In the genomic region with DNA sequence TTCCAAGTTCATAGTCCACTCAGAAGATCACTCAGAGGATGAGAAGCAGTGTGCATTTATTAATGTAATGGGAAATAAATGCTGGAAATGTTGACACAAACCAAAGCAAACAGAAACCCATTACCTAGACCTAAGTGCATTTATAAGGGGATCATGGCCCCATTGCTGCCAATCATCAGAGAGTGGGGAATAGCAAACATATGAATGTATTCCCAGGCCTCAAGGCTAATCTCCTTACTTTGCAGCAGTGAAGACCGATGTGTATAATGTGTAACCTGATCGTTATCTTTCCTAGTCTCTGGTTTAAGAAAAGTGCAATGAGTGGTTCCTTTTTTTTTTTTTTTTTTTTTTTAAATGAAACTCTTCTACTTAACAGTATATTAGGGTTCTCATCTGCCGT, we compare ENCODE assay signal across 23 mouse cellular contexts.
DNase-seq lines count a peak whose midpoint lies in the region; ATAC-seq and TF ChIP-seq lines count a peak whose summit lies in the region.
"Had no signal": no experiment of that assay in that cellular context is flagged by ENCODE, and none has a peak within 500 bp of the region (broad histone marks: within the 10 kb centered on the region; RNA-seq: fewer than 3 reads in every experiment).

No protein-coding gene starts in this region.

- TF ChIP-seq EP300 in stomach, postnatal 0 days (optimal IDR thresholded peaks at IDR 0.05), result no peak

- TF ChIP-seq CTCF in stomach, postnatal 0 days (IDR thresholded peaks at IDR 0.05; ENCODE audit: low read depth), result no peak
- TF ChIP-seq CTCF in brain, embryonic 14.5 days (IDR thresholded peaks at IDR 0.05; ENCODE audit: borderline replicate concordance, extremely low read depth, insufficient read depth, insufficient read length), result no peak
- no peak for TF ChIP-seq CTCF in kidney, adult 2 months (conservative IDR thresholded peaks at IDR 0.05; ENCODE audit: insufficient read depth, insufficient read length, low read depth, low read length)

- TF ChIP-seq POLR2A in brain, embryonic 14.5 days (IDR thresholded peaks at IDR 0.05; ENCODE audit: borderline replicate concordance, extremely low read depth, insufficient read depth, insufficient read length, poor library complexity, severe bottlenecking), result no peak
- TF ChIP-seq POLR2A in kidney, adult 2 months (IDR thresholded peaks at IDR 0.05; ENCODE audit: low read depth, low read length), result no peak

- no peaks in the 10 kb centered on the region for H3K27me3 ChIP-seq in stomach, embryonic 14.5 days (ENCODE audit: control insufficient read depth, insufficient read depth, low read length)
- H3K27me3 ChIP-seq in stomach, postnatal 0 days (ENCODE audit: control insufficient read depth, insufficient read depth, low read length), result no peaks in the 10 kb centered on the region
- no peaks in the 10 kb centered on the region for H3K27me3 ChIP-seq in stomach, embryonic 15.5 days (replicated peaks)
- H3K27me3 ChIP-seq in stomach, embryonic 16.5 days (ENCODE audit: control insufficient read depth, insufficient read depth, low read length), result no peaks in the 10 kb centered on the region
- H3K27me3 ChIP-seq in kidney, adult 2 months (replicated peaks; ENCODE audit: control insufficient read depth, insufficient read depth, low read length), result no peaks in the 10 kb centered on the region
- H3K27me3 ChIP-seq: CH12.LX, Patski had no signal

- no peaks in the 10 kb centered on the region for H3K4me1 ChIP-seq in stomach, embryonic 14.5 days (ENCODE audit: control insufficient read depth, insufficient read depth, low read length)
- H3K4me1 ChIP-seq in stomach, postnatal 0 days (replicated peaks; ENCODE audit: control insufficient read depth, insufficient read depth), result no peaks in the 10 kb centered on the region
- H3K4me1 ChIP-seq in stomach, embryonic 15.5 days, result no peaks in the 10 kb centered on the region
- H3K4me1 ChIP-seq in stomach, embryonic 16.5 days (ENCODE audit: control insufficient read depth, insufficient read depth, low read length), result no peaks in the 10 kb centered on the region
- H3K4me1 ChIP-seq in kidney, adult 2 months (ENCODE audit: control insufficient read depth, insufficient read depth, low read length), result no peaks in the 10 kb centered on the region

- WGBS in stomach, embryonic 14.5 days, result 62% methylated on average over 3 of the region's 3 CpGs
- 49% methylated on average over 3 of the region's 3 CpGs for WGBS in stomach, postnatal 0 days
- WGBS in stomach, embryonic 15.5 days, result 67% methylated on average over 3 of the region's 3 CpGs
- 70% methylated on average over 3 of the region's 3 CpGs for WGBS in stomach, embryonic 16.5 days
- WGBS in kidney, adult 2 months, result 81% methylated on average over 3 of the region's 3 CpGs

- H3K36me3 ChIP-seq in stomach, embryonic 14.5 days (ENCODE audit: control insufficient read depth, insufficient read depth, low read length), result no peaks in the 10 kb centered on the region
- no peaks in the 10 kb centered on the region for H3K36me3 ChIP-seq in stomach, postnatal 0 days (ENCODE audit: control insufficient read depth, insufficient read depth, low read length)
- no peaks in the 10 kb centered on the region for H3K36me3 ChIP-seq in stomach, embryonic 15.5 days
- H3K36me3 ChIP-seq in stomach, embryonic 16.5 days (ENCODE audit: control insufficient read depth, insufficient read depth, low read length), result no peaks in the 10 kb centered on the region
- no peaks in the 10 kb centered on the region for H3K36me3 ChIP-seq in kidney, adult 2 months (ENCODE audit: control insufficient read depth, insufficient read depth, low read length)
- H3K36me3 ChIP-seq: G1E had no signal

- no peak for DNase-seq in stomach, postnatal 0 days (ENCODE audit: low spot score)
- DNase-seq in brain, embryonic 14.5 days (ENCODE audit: low read depth), result peak; percentile 5
- DNase-seq in kidney, adult 2 months, result no peak
- DNase-seq in spleen, postnatal 36 days (ENCODE audit: low spot score in 2 of 2), result no peak
- no peak for DNase-seq in left cerebral cortex, postnatal 4 days
- DNase-seq: adrenal gland, adult 2 months; adrenal gland, adult 8-10 months; adrenal gland, postnatal 10 days; adrenal gland, postnatal 14 days; adrenal gland, postnatal 25 days; adrenal gland, postnatal 36 days; B cell, adult 2 months; cerebellum, adult 11 months; cerebellum, adult 11-12 months; cerebellum, adult 18-20 months had no signal

- no peaks in the 10 kb centered on the region for H3K9me3 ChIP-seq in stomach, embryonic 14.5 days (ENCODE audit: control insufficient read depth, low read depth, low read length)
- H3K9me3 ChIP-seq in stomach, postnatal 0 days (ENCODE audit: control insufficient read depth, low read length), result no peaks in the 10 kb centered on the region
- H3K9me3 ChIP-seq in stomach, embryonic 15.5 days, result no peaks in the 10 kb centered on the region
- H3K9me3 ChIP-seq in stomach, embryonic 16.5 days (replicated peaks; ENCODE audit: control insufficient read depth, low read length), result no peaks in the 10 kb centered on the region

- H3K4me2 ChIP-seq in stomach, embryonic 14.5 days (replicated peaks; ENCODE audit: low read depth, low read length), result no peak overlapping the region
- no peak overlapping the region for H3K4me2 ChIP-seq in stomach, postnatal 0 days (replicated peaks; ENCODE audit: low read depth)
- no peak overlapping the region for H3K4me2 ChIP-seq in stomach, embryonic 15.5 days
- H3K4me2 ChIP-seq in stomach, embryonic 16.5 days (ENCODE audit: low read depth, low read length), result no peak overlapping the region

- H3K9ac ChIP-seq in stomach, embryonic 14.5 days (replicated peaks; ENCODE audit: low read depth, low read length), result no peak overlapping the region
- H3K9ac ChIP-seq in stomach, postnatal 0 days (ENCODE audit: low read length), result no peak overlapping the region
- no peak overlapping the region for H3K9ac ChIP-seq in stomach, embryonic 15.5 days
- no peak overlapping the region for H3K9ac ChIP-seq in stomach, embryonic 16.5 days (ENCODE audit: low read length)

- intact Hi-C loops in left cerebral cortex, postnatal 4 days (cut with DNase I), result no loop called here

- H3K27ac ChIP-seq in stomach, embryonic 14.5 days (ENCODE audit: low read length), result no peak overlapping the region
- H3K27ac ChIP-seq in stomach, postnatal 0 days (replicated peaks), result no peak overlapping the region
- no peak overlapping the region for H3K27ac ChIP-seq in stomach, embryonic 15.5 days
- no peak overlapping the region for H3K27ac ChIP-seq in stomach, embryonic 16.5 days (ENCODE audit: low read length)
- no peak overlapping the region for H3K27ac ChIP-seq in kidney, adult 2 months (ENCODE audit: insufficient read depth, low read depth, low read length)

- no peak overlapping the region for H3K4me3 ChIP-seq in stomach, embryonic 14.5 days (ENCODE audit: low read depth, low read length)
- H3K4me3 ChIP-seq in stomach, postnatal 0 days (ENCODE audit: low read depth, low read length), result no peak overlapping the region
- H3K4me3 ChIP-seq in stomach, embryonic 15.5 days (replicated peaks), result no peak overlapping the region
- no peak overlapping the region for H3K4me3 ChIP-seq in stomach, embryonic 16.5 days (replicated peaks; ENCODE audit: low read length)
- H3K4me3 ChIP-seq in kidney, adult 2 months (ENCODE audit: insufficient read depth, low read depth, low read length), result no peak overlapping the region

- peak; percentile 83; the same call in 1 of the 2 replicates for ATAC-seq in stomach, embryonic 14.5 days (ENCODE audit: insufficient number of reproducible peaks, insufficient read depth, low FRiP score, low read depth)
- no peak for ATAC-seq in stomach, postnatal 0 days (ENCODE audit: low FRiP score, low TSS enrichment)
- peak; percentile 89 for ATAC-seq in stomach, embryonic 15.5 days (ENCODE audit: insufficient read depth, low FRiP score, low read depth)
- ATAC-seq in stomach, embryonic 16.5 days (ENCODE audit: insufficient read depth, low FRiP score), result peak; percentile 68; the same call in 1 of the 2 replicates
- ATAC-seq: activated CD4-positive, CD25-positive, alpha-beta regulatory T cell, adult 4 months; CD4-positive, CD25-positive, alpha-beta regulatory T cell, adult 4 months; Patski had no signal
